Mouse (Mus musculus) heart, postnatal 10 days (tissue): ENCODE data around the gene Stap1. TPM values are rescaled to one million over a fixed set of nuclear protein-coding genes. Genes with fewer than 3 reads are reported as not detected.

ENCODE experiments used
- DNase-seq, 2 experiments: peaks; one replicate each; pipeline ENCODE4 v3.0.0; 2021
- intact Hi-C: fragments of 180-260 bp; cut with DNase I; formaldehyde crosslinking; loops from one replicate; pipeline ENCODE4 v1.15.1; 2025
- total RNA-seq, 2 experiments: library from RNA; stranded (reverse); gene quantifications; 2 replicates each; pipeline ENCODE4 v1.2.3; 2021

Gene Stap1
- total RNA-seq, 2 experiments from 2014 or later, result 0.43 TPM; not detected in 1

DNA sequence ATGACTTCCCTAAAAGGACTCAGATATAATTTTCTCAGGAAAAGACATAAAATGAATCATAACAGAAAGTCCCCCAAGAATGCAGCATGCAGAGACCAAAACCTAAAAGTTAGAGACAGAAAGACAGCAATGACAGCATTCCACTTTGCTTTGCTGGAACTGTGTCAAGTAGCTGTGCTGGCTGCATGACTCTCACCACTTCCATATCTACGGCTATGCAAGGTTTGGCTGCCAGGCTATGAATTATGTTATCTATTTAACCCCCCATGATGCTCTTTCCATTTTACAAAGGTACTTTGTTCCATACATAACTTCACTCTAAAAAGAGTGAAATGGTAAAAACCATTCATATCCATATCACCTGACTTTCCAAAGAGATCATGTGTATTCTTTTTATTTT is 42.5 kb downstream of the Stap1 start:
- intact Hi-C loops, result no loop called here

DNA sequence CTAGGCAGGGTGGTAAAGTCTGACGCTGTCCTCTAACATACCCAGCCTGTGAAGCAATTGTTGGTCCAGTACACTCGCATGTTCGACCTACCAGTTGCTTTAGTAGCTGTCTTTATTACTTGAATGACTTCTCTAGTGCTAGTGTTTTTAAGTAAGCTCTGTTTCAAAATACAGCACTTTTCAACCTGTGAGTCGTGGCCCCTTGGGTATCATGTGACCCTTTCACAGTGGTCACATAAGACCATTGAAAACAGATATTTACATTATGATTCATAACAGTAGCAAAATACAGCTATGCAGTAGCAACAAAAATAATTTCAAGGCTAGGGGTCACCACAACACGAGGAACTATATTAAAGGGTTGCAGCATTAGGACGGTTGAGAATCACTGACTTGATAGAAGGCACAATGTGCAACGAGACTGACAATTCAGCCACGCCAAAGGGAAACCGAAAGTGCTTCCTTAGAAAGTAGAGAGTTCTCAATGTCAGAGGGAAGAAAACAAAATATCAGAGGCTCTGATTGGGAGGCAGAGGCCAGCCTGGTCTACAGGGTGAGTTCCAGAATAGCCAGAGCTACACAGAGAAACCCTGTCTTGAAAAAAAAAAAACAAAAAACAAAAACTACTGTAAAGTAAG is 47.0 kb downstream of the Stap1 start:
- intact Hi-C loops, result no loop called here
- DNase-seq, result no peak

More for the DNA sequence above, 42.5 kb downstream of the Stap1 start:
- DNase-seq, result peak; percentile 12 to 15

DNA sequence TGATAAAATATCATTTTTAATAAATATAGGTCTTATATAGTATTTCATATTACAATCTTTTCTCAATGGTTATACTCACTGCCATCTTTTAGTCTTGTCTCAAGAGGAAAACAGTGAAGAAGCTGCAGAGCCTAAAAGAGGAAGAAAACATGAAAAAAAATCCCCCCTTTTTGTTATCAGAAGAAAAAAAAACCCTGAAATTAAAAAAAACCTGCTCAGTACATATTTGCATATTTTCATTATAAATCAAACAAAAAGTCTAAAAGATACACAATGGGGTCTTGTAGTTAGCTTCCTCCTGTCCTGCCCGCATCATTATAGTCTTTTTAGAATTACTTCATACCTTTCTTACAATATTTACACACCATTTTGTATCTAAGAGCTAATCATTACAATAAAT is 57.2 kb downstream of the Stap1 start:
- intact Hi-C loops, result no loop called here
- DNase-seq, result no peak

DNA sequence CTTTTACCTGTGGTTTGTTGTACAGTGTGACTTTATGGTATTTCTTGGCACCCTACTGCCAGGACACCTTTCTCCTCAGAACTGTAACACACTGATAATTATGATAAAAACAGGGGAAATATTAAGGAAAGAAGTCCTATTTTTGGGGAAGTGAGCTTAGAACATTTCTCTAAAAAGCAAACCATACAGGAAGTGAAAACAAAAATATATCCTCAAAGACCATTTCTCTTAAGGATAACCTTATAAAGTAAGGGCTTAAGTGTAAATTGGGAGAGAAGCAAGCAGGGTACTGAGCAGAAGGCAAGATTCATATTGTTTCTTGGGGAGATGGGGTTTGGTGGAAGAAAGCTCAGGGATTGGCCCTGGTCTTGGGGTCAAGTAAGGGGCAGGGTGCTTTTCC is 58.3 kb downstream of the Stap1 start:
- intact Hi-C loops, result loop anchor here (5.0 kb wide), 1 partner anchor 63 kb away; the partner anchor contains the start of gene Cenpc1

More for the DNA sequence above, 58.3 kb downstream of the Stap1 start:
- no peak for DNase-seq

Other genes with a start within 250 kb of the Stap1 start
- 10 to 100 TPM; 10.9 to 11.3 TPM for gene Cenpc1, start 6.2 kb upstream of the Stap1 start, total RNA-seq
- 1 to 10 TPM; 6.5 to 8.7 TPM for gene Uba6, start 101.1 kb downstream of the Stap1 start, total RNA-seq
- gene Gnrhr, start 126.2 kb downstream of the Stap1 start, total RNA-seq, result under 1 TPM in 1 of 2 experiments, not detected in 1; 0.24 TPM
- gene Tmprss11c, start 217.6 kb downstream of the Stap1 start, total RNA-seq, result not detected